Mouse (Mus musculus): ENCODE measurements around the gene Gnl2.

- TF ChIP-seq CTCF (IDR thresholded peaks at IDR 0.05; ENCODE audit: low read depth) (no peak), EP300 (IDR thresholded peaks at IDR 0.05; ENCODE audit: low read depth) (no peak)
Measured at GRCm38 (mm10) chr4:125057273-125057672, 40.9 kb downstream of the Gnl2 start.

Data from liver, embryonic 14.5 days (tissue).